Mouse (Mus musculus): ENCODE data around the gene Cltb.

DNA sequence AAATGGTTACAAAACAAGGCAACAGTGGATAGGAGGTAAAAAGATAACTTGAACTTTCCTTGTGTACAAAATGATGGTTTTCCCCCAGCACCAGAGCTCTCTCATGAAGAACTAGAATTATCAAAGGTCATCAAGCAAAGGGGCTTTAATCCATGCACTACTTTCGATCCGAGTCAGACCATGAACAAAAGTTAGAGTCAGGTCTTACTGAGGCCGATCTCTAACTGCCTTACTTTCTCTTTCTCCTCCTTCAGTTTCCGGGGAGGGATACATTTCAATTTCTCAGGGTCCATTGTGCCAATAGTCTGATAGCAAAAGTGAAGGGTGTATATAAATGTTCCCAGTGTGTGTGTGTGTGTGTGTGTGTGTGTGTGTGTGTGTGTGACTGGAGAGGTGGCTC lies 38.5 kb downstream of the Cltb start:
- no peak for TF ChIP-seq CTCF (IDR thresholded peaks at IDR 0.05; ENCODE audit: borderline replicate concordance, extremely low read depth, insufficient read depth, insufficient read length)
- TF ChIP-seq POLR2A (IDR thresholded peaks at IDR 0.05; ENCODE audit: borderline replicate concordance, extremely low read depth, insufficient read depth, insufficient read length, poor library complexity, severe bottlenecking), result no peak

All from brain, embryonic 14.5 days (tissue).